Mouse (Mus musculus) bone marrow, adult 2 months (tissue): ENCODE data around the gene Abhd12.

Experiments
- CTCF ChIP-seq: fragments of 200-500 bp; IDR thresholded peaks from 2 replicates; pipeline ENCODE4 v1.5.1; 2011; ENCODE audit warnings: low read length, control low read depth; ENCODE audit not compliant: control insufficient read depth, insufficient read depth
- POLR2A ChIP-seq: fragments of 200-500 bp; IDR thresholded peaks from 2 replicates; pipeline ENCODE4 v1.6.1; 2011; ENCODE audit warnings: low read depth, mild to moderate bottlenecking, control low read depth, low read length, borderline replicate concordance; ENCODE audit not compliant: control insufficient read depth

GRCm38 (mm10) chr2:150948786-150949185, 44.2 kb upstream of the Abhd12 start:
- TF ChIP-seq CTCF (no peak), POLR2A (no peak)
